Mouse (Mus musculus): ENCODE measurements around the gene Snapc2.

The Snapc2 gene

GRCm38 (mm10) chr8:4265160-4265914, 12.5 kb downstream of the Snapc2 start:
- DNase-seq (ENCODE audit: extremely low spot score) = no peak

DNA sequence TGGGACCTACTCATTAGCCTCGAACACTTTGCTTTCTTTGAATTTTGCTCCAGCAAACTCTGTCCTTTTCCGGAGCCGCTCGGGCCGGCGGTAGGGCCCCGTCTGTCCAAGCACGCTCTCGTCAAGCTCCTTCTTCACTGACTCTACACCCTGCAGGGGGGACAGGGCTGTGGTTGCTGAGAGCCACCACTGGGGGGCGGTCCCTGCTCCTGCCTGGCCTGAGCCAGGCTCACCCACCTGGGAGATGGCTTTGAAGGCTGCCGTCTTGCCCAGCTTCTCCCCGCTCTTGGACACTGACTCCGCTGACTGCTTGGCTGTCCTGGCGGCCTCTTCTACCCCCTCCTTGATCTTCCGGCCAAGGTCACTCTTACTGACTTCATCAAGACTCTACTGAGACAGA, 14.7 kb downstream of the Snapc2 start:
- DNase-seq (ENCODE audit: extremely low spot score) = no peak

- DNase-seq (ENCODE audit: extremely low spot score) = no peak
These were observed 16.7 kb downstream of the Snapc2 start for GRCm38 (mm10) chr8:4269609-4270008.

GRCm38 (mm10) chr8:4275275-4276110, 22.6 kb downstream of the Snapc2 start, which contains the start of gene Timm44:
TSS of gene Timm44 (minus strand) at chr8:4275913.
- peak; percentile 94 for DNase-seq (ENCODE audit: extremely low spot score)

- DNase-seq (ENCODE audit: extremely low spot score) = no peak
These were observed 23.2 kb downstream of the Snapc2 start for GRCm38 (mm10) chr8:4276111-4276465.

DNA sequence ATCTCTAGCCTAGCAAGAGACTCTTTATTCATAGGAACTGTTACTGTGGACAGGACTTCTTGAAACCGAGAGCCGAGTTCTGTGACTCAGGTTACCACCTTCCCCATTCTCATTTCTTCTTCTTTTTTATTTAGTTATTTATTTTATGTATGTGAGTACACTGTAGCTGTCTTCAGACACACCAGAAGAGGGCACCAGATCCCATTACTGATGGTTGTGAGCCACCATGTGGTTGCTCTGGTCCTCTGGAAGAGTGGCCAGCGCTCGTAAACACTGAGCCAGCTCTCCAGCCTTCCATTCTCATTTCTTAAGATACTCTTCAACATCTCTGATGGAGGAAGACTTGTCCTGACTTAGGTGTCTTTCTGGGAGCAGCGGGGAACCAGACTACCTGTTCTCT, 39.9 kb downstream of the Snapc2 start:
- no peak for DNase-seq (ENCODE audit: extremely low spot score)

DNA sequence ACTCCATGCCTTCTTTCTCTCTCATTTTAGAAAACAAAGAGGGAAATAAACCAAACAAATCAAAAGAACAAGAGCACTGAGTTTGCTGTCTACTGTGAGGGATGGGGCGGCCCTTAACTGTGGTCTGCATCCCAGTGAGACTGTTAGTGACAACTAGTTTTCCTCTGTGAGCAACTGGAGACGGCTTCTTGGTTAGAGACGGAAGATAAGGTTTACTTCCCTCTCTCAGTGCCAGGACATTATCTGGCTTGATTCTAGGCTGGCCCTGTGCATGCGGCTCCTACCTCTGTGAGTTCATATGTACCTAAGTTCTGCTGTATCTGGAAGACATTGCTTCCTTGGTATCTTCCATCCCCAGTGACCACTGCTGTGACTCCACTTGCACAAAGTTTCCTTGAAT, 44.9 kb downstream of the Snapc2 start:
- DNase-seq (ENCODE audit: extremely low spot score) = no peak

DNA sequence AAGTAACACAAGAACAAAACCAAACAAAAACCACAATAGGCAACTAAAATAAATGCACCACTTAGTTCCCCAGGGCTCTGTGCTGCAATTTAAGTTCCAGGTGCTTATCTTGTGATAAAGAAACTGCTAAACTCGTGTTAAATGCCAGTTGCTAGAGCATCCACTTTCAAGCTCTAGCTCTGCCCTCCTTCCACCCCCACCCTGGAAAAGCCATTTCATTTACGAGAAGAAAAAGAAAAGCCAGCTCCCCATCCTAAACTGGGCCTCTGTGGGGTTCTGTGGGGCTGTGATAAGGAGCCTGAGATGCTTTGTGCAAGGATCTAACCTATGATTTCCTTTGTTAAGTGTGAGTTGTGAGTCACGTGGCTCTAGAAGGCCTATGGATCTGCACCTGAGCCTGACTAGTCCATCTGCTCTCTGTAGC, 51.3 kb downstream of the Snapc2 start:
- DNase-seq (ENCODE audit: extremely low spot score) = no peak

Measured in embryo, embryonic 9.5 days (tissue).